Mouse (Mus musculus) yolk sac, embryonic 10.5 days (tissue): ENCODE measurements at regions not wholly inside any gene's neighbourhood (a gene's known extent, or its start where the extent isn't known, plus 50 kb on each side); places are given as distances from the start of the nearest gene placed in this dataset.

Experiments
- DNase-seq: peaks from one replicate; pipeline ENCODE4 v3.0.0-alpha.2; 2017; ENCODE audit warnings: low spot score

DNA sequence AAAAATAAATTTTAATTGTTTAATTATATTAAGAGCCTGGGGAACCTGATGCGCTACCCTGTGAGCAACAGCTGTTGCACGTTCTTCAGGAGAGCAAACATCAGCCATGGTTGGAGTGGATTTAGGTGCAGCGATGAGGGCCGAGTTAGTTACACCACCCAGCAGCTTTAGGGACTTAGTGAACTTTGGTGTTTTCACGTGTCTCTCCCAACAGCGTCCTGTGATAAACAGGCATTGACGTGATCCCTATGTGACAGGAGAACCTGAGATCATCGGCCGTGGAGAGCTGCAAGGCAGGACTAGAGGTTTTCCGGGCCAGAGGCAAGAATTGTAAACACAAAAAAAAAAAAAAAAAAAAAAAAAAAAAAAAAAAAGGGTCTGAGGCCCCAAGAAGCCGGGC is 52.1 kb upstream of the Foxq1 start:
- no peak for DNase-seq

DNA sequence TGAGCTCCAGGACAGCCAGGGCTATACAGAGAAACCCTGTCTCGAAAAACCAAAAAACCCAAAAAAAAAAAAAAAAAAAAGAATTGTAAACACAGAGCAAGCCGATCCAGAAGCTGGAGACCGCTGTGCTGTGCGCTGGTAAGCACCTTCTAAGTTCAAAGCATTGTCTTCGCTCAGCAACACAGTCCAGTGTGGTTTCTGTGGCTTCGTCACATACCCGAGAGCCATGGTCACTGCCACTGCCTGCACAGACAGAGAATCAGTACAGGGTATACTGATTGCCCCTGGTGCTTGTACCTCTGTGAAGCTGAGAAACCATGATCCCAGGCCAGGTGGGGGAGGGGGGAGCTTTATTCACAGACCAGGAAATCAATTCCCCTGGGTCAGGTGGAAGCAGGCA is 51.6 kb upstream of the Foxq1 start:
- no peak for DNase-seq

DNA sequence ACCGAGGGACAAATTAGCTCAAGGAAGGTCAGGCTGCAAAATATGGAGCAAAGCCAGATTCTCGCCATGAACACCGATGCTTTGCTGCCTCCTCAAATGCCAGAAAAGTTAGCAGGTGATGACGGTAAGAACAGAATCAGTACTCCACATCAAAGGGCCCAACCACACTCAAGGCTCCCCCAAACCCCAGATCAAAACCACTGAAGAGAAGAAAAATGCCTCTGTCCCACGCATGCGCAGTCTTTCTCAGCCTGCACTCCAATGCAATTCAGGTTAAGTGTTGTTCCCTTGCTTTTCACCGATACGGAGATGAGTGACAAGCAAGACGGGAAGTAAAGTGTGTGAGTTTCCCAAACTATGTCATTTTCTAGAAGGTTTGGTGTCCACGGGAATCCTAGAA is 50.5 kb upstream of the Foxq1 start:
- no peak for DNase-seq
